Mouse (Mus musculus) cerebellum, adult 11-12 months (tissue): ENCODE results near the gene Ptprj.

ENCODE experiments used
- DNase-seq: peaks from one replicate; pipeline ENCODE4 v3.0.0; 2022

Ptprj gene

DNA sequence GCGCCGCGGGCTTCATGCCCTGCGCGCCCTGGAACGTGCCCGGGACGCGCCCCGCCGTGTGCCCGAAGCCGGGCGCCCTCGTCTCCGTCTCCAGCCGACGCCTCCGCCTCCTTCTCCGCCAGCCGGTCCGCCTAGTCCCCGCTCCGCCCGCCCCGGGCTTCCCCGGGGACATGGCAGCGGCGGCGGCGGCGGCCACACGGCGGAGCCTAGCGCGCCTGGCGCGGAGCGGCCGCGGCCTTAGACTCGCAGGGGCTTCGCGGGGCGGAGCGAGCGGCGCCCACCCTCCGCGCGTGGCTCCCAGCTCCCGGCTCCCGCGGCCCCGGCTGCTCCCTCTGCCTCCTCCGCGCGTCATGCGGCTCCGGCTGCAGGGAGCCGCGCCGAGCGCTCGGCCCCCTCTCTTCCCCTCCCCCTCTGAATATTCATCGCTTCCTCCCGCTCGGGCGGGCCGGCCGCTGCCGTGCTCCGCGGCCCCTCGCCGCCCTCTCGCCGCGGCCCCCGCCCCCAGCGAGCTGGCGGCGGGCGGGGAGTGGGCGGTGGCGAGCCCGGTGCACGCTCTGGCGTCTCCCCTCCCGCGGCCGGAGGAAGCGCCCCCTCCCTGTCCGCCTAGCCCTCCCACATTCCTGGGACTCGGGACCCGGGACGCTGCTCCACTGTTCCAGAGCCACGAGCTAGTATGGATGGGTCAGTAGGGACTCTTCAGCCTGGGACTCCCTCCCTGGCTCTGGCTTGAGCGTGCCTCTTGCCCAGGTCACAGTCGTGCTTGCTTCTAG is at the start of gene Ptprj:
Ptprj (minus strand) TSS at position 412 of the 770 bp plus-strand sequence.
- DNase-seq: peak; percentile 77

DNA sequence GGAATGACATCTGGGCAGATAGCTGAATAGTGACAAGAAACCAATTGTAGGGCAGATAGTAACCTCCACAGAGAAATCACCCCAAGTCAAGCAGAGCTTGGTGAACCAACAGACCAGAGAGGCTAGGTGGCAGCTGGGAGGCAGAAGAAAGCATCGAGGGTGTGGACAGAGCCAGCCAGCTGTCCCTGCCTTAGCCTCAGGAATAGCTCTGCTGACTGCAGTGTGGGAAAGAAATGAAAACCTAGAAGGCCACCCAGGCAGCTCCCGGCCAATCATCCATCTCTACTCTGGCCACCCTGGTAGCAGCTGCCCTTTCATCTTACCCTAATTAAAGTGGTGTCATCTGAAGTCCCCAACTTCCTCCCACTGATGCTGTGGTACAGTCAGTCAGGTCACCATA is 49.1 kb upstream of the Ptprj start:
- no peak for DNase-seq

DNA sequence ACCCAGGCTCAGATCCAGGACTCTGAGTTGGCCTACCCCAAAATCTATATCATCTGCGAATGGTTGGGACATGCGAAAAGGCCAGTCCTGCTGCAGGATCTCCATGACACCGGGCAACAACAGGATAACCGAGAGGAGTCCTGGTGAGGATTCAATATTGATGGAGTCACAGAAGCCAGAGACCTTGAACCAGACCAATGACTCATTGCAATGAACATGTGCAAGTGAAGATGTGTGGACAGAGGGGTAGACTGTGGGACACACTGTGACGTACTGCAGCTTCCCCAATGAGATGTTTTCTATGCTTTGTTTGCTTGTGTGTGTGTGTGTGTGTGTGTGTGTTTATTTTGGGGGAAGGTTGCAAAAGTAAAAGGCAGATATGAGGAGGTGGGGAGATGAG is 47.8 kb upstream of the Ptprj start:
- DNase-seq: no peak

DNA sequence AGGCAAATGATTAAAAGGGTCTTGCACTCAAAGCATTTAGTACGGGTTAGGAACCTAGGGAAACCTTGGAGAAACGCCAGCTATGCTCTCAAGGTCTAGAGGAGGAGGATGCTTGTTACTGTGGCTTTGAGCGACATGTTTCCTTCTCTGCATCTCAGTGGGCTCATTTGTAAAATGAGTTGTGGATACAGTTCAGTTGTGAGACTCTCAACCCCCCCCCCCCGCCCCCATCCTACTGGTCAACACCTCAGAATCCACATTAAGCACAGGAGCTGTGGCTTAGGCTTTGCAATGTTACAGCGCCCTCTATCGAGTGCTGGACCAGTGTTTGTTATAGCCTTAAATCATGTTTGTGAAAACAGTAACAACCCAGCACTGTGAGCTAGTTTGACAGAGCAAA is 44.5 kb upstream of the Ptprj start:
- peak; percentile 72 for DNase-seq

DNA sequence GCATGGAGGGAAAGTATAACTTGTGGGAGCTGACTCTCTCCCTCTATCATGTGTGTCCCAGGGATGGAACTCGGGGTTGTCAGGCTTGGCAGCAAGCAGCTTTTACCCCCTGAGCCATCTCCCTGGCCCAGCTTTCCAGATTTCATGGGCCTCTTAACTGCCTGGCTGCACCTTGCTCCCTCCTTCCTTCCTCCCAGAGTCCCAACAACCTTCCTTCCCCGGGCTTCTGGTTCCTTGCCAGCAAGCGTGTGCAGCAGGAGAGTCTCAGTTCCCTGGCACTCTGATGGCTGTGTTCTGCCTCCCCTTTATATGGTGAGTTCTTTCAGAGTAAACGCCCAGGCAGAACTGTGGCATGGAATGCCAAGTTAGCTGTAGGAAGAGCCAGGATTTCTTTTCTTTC is 43.9 kb upstream of the Ptprj start:
- peak; percentile 29 for DNase-seq

DNA sequence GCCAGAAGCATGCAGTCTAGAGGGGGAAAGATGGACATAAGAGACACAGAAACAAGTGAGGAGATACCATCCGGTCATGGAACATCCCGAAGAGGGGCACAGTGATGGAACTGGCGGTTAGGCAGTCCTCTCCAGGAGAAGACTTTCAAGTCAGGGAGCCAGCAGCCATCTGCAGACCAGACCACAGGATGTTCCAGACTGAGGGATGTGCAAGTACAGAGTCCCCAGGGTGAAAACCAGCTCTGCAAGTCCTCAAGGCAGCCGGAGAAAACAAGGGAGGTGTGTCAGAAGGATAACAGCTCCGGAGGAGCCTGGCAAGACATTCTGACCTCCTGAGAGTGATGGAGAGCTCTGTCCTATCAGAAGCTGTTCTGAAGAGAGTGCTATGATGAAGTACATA is 40.4 kb upstream of the Ptprj start:
- DNase-seq: no peak

DNA sequence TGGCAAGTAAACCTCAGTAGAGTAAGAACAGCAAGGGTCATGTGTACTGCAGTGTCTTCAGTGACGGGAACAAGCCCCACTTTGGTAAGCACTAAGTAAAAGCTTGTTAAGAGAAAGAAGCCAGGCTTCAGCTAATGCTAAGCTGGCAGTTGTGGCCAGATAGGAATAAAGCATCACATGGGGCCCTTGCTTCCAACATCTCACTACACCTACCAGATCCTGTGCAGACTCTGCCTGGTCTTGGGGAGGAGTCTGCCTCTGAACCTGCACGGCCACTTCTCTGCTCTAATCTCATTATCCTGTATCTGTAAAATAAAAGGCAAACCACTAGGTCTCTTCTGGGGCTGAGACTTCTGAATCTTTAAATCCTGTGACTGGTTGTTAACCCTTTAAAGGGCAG is 39.2 kb upstream of the Ptprj start:
- DNase-seq: no peak

DNA sequence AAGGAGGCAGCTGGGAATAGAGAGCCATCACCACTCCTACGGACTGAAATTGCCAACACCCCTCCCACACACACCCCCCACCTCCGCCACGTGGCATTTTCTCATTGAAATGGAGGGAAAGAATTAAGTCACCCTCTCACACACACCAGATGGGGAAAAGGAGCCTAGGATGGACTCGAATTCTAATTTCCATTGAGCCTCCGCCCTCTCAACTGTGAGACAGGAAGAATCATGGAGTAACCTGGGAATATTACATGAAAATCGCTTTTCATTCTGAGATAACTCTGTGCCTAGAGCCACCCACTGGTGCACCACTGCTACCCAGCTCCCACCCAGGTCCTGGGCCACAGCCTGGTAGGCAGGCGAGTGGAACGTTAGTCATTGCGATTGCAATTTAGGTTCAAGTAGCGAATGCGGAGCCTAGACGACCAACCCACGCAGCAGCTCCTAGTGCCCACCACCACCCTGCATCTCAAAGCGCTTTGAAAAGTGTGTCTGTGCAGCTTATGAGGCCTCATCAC is 34.3 kb upstream of the Ptprj start:
- DNase-seq: no peak

DNA sequence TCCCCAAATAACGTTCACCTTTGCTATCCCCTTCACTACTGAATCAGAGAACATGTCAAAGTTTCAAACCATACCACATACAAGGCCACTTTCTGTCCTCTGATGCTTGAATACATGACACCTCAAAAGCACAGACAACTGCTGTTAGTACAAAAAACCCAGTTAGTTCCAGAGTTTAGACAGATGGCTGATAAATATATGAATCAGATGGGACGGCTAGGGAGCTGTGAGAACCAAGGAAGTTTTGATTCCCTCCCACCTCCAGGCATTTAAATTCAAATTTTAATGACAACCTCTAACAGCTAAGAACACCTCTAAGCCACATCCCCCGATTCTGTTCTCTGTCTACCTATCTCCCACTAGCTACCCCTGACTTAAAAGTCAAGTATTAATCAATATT is 33.1 kb upstream of the Ptprj start:
- no peak for DNase-seq

DNA sequence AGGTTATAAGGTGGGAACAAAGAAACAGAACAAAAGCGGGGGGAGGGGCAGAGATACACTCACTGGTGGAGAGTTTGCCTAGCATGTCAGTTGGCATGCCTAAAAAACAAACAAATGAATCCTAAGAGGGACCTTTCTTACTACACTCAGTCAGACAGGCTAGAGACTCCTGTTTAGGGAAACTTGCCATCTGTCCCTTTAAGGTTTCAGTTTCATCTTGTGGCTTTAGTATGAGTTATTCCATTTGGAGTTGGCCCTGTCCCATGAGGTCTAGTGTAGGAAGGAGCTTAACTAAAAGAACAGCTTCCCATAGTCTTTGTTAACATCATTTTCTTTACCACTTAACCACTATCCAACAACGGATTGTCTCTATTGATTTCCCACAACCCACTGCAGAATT is 32.6 kb upstream of the Ptprj start:
- DNase-seq: no peak

DNA sequence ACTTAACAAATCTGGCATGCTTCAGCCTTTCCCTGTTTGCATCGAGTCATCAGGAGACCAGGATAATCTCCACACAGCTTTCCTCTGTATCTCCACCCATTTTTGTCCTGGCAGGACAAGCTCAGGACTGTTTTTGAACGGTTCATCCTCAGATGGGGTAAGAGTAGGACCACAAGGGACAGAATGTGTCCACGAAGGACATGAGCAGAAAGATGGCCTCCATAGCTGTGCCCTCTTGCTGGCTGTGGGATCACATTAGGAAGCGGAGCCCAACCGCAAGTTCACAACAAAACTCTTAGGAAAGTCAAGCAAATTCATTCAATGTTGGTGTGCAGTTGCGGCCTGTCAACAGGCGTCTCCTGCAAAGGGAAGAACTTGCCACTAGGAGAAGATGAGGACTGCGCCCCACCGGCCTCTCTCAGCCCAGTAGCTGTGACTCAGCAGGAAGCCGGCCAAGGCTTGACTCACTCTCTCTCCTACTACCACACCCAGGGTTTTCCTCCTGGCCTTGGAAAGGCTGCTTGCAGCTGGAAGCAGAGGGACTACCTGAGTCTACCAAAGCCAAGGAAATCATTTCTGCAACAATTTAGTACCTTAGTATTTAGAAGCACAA is 31.6 kb upstream of the Ptprj start:
- no peak for DNase-seq

DNA sequence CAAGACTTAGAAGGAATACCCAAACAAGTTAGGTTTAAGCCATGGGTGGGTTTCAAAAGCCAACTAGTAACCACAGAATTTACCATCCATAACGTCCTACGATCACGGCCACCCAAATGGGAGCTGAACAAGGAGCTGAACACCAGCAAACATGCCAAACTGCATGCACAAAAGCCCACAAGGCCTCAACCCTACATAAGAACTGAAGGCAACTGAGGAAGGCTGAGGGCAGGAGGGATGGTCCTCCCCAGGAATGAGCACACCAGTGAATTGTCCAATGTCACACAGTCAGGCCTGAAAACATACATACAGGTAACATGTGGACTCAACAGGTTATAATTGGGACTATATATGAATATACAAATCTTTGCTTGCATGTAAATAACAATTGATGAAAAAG is 20.6 kb upstream of the Ptprj start:
- no peak for DNase-seq

DNA sequence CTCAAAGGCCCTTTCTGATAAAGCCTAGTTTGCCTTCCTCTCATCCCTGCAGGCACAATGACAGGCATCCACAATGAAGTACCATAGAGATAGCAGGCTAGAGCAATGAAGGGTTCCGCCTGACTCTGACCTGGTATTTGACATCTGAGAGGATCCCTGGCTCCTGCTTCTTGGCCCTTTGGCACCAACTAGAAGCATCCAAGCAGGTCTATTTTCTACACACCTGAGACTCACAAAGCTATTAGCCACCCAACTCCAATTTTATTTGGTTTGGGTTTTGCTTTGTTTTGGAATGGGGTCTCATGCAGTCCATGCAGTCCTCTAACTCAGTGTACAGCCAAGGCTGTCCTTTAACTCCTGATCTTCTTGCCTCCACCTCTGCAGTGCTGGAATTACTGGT is 7.7 kb upstream of the Ptprj start:
- DNase-seq: no peak

DNA sequence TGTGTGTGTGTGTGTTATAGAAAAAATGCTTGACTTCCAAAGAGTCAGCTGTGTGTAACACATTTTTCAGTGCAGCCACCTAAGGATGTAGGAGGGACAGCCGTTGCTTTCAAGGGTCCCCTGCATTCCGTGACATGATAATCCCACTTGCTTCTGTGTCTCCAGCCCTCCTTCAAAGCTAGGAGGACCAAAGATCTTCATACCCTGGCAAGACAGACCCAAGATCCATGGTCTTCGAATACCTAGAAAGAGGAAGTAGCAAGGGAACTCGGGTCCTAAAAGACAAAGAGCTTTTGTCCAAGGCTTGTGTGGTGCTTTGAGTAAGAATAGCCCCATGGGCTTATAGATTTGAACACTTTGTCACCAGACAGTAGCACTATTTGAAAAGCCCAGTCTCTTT is 4.1 kb upstream of the Ptprj start:
- no peak for DNase-seq

DNA sequence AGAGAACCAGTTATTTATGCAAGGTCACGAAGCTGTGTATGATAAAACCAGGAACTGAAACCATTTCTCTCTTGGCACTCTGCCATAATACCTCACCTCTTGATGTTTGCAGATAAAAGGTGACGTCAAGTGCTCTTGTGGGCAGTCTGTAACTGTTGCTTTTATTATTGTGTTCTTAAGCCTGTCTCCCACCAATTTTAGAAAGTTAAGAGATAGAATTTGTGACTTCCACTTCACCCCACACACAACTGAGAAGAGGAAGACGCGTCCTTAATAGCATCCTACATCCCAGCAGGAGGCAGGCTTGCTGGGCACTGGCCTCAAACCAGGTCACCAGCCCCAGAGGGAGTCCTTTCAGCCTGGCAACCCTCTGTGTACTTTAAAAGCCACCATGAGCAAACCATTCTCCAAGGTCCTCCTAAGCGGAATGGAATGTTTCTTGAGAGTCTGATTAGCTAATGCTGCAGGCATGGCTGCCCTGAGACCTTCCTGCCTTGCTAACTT is 3.2 kb upstream of the Ptprj start:
- DNase-seq: peak; percentile 29

DNA sequence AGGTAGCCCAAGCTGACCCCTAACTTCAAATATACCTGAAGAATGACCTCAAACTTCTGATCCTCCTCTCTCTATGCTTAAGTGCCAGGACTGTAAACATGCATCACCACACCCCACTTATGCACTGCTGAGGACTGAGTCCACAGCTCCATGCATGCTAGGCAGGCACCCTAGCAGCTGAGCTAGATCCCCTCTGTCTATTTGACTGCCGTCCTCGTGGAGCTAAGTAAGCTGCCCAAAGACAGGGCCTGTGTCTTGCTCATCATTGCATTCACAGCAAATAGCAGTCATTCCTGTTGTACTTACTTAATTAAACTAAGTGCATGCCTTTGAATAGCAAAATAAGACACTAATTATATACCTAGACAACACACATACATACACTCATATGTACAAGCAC is 2.4 kb upstream of the Ptprj start:
- no peak for DNase-seq

DNA sequence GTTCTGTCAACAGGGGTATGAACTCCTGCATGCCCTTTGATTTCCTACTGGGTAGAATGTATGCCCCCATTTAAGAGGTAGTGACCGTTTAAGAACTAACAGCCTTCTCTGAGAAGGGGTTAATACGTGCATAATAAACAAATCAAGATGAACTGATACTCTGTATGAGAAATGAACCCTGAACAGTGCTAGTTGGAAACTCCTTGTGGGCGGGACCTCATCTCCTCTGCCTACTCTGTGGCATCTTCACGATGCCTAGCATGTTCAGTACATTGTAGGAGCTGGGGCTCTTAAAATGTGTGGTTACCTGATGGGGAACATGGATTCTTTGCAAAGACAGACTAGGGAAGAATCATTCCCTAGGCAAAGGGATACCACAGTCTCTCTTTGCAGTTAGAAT is 1.9 kb upstream of the Ptprj start:
- DNase-seq: no peak

DNA sequence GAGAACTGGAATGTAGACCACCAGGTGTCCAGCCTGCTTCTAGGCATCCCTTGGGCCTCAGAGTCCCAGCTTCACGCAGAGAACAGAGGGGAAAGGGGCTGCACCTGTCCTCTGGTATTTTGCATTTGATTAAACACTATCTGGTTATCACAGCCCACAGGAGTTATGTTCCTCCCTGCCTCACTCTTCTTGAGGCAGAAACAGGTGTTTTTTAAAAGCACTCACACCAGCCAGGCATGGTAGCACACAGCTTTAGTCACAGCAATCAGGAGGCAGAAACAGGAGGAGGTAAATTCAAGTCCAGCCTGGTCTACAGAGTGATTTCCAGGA is 1.3 kb upstream of the Ptprj start:
- peak; percentile 16 for DNase-seq

DNA sequence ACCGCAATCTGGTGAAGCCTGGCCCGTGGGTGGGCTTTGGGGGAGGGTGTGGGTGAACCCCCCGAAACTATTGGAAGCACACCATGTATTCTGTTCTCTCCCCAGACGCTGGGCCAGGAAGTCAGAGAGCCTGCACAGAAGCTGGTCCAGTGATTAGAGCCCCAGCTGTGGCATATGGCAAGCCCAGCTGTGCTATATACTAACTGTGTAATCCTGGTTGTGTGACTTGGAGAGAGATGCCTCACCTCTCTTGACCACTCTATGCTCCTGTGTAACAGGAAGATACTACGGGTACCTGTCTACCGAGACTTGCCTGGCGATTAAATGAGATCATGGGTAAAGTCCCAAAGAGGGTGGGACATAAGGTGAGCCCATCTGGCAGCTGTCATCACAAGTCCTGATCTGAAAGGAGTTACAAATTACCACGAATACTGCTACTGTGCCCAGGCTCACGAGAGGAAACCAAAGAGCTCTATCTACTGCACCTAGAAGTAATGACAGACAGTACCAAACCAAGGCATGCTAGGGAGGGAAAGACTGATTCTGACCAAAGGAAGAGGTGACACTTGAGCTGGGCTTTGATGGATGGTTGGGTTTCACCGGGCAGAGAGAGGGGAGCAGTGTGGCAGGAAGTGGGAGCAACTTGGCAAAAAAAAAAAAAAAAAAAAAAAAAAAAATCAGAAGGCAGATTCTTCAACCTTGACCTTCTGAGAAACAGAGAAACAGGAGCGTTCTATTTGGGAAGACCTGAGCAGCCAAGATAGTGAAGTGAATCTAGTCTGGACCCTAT is 754 bp upstream of the Ptprj start:
- DNase-seq: no peak

DNA sequence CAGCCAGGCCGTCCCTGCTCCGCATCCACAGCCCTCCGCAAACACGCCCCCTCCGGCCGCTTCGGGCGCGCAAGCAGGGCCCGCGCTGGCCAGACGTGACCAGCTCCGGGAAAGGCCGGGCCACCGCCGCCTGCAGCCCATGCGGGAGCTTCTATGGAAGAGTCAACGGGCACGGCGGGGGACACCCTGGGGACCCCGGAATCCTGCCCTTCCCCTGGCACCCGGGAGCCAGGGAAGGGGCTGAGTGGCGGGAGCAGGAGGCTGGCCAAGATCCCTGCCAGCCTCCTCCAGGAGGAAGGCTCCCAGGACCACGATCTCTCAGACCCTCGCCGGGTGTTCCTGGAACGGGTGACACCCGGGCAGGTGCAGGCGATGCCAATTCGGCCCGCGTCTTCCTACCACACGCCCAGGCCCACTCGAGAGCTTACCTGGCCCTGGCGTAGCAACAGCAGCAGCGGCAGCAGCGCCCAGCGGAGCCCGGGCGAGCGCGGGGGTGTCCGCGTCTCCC is 665 bp downstream of the Ptprj start:
- DNase-seq: peak; percentile 79

DNA sequence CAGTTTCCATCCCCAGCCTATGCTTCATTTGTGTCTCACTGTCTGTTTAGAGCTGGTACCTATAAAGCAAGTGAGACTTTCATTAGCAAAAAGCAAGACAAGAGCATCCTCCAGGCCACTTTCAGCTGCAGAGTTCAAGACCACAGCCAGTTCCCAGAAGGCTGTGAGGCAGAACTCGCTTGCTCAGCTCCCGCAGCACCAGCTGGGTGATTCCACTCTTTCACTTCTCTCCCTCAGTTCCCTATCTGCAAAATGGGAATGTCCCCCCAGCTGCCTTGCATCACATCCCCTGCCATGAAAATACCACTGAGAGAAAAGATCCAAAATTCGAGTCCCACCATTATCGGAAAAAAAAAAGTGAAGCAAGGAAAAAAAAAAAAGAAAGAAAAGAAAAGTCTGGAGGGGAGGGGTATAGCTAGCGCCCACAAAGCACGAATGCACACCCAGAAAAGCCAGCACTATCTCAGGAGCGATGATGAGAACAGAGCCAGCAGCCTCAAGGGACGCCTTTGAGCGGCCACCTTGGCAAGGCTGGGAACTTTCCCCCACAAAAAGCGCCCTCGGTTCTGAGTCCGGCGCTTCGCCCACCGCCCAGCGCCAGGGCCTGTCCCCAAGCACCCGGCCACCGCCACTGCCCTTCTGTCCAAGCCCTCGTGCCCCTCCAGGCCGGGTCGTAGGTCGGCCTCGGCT is 1.3 kb downstream of the Ptprj start:
- DNase-seq: no peak

DNA sequence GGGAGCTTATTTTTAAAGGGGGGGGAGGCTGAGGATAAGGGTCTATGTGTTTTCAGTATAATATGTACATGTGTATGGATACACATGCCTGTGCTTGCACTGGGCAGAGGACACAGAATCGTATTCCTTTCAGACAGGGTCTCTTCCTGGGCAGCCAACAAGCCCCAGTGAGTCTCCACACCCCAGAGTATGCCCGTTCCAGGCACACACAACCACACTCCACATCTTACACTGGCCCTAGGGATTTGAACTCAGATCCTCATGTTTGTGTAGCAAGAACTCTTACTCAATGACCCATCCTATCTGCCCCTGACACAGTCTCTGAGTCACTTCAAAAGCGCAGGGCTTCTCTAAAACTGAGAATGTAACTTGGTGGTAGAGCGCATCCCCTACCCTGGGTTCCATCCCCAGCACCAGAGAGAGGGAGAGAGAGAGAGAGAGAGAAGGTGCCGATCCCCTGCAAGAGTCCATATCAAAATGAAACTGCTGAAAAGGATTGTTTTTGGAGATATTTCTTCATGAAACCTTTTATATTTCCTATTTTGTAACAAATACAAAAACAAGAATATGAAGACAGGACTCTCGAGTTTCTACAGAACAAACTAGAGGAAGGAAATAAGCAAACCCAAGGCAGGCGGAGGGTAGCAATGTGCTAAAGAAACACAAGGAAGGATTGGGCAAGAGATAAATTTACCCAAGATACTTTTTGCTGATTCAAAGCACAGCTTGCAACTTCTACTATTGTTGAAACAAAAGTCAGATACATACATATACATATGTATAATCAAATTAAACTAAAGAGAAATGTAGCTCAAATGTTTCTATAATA is 2.8 kb downstream of the Ptprj start:
- DNase-seq: no peak
